Mouse (Mus musculus) heart, adult 2 months (tissue): ENCODE data around the gene Nhsl1. TPM values are rescaled to one million over a fixed set of nuclear protein-coding genes. Genes with fewer than 3 reads are reported as not detected.
"Not testable (repeated sequence)": the region's sequence is repeated elsewhere in the genome, so short reads cannot be mapped to it uniquely, and the experiment has no call there.

Experiments used
- DNase-seq, 2 experiments: peaks; one replicate each; pipeline ENCODE4 v3.0.0; 2021
- H3K27ac ChIP-seq: fragments of 200-600 bp; 2 replicates; pipeline ENCODE4 v1.8.1; 2022
- H3K27me3 ChIP-seq: fragments of 200-500 bp; 2 replicates; pipeline ENCODE4 v1.6.1; 2012; ENCODE audit warnings: mild to moderate bottlenecking, low read length, inconsistent platforms, mixed read lengths; ENCODE audit not compliant: control insufficient read depth, insufficient read depth
- H3K36me3 ChIP-seq: fragments of 200-500 bp; 2 replicates; pipeline ENCODE4 v1.6.1; 2012; ENCODE audit warnings: low read length, inconsistent platforms; ENCODE audit not compliant: control insufficient read depth, insufficient read depth
- H3K4me1 ChIP-seq: fragments of 200-500 bp; 2 replicates; pipeline ENCODE4 v1.6.1; 2011; ENCODE audit warnings: low read length; ENCODE audit not compliant: control insufficient read depth, insufficient read depth
- H3K4me3 ChIP-seq: fragments of 200-600 bp; 2 replicates; pipeline ENCODE4 v1.8.1; 2022
- H3K79me2 ChIP-seq: fragments of 200-500 bp; replicated peaks from 2 replicates; pipeline ENCODE4 v1.6.1; 2012; ENCODE audit warnings: mild to moderate bottlenecking, inconsistent platforms, low read length, moderate library complexity, mixed read lengths; ENCODE audit not compliant: control insufficient read depth, insufficient read depth
- H3K9ac ChIP-seq: fragments of 200-500 bp; 2 replicates; pipeline ENCODE4 v1.6.1; 2012; ENCODE audit warnings: low read depth, mild to moderate bottlenecking, control low read depth, inconsistent platforms, low read length, mixed read lengths
- CTCF ChIP-seq: fragments of 200-600 bp; IDR thresholded peaks from 2 replicates; pipeline ENCODE4 v1.8.1; 2022; ENCODE audit warnings: antibody characterized with exemption, mild to moderate bottlenecking, moderate library complexity
- EP300 ChIP-seq: fragments of 200-500 bp; IDR thresholded peaks from 2 replicates; pipeline ENCODE4 v1.6.1; 2011; ENCODE audit warnings: low read depth, low read length, control low read depth; ENCODE audit not compliant: insufficient read depth
- POLR2A ChIP-seq: fragments of 200-500 bp; IDR thresholded peaks from 2 replicates; pipeline ENCODE4 v1.6.1; 2011; ENCODE audit warnings: mild to moderate bottlenecking, low read depth, low read length, control low read depth; ENCODE audit not compliant: insufficient read depth
- WGBS: fragments of 180-500 bp; shearing (Covaris S2); methylation state at CpG from one replicate; pipeline ENCODE4 v1.1.7; 2018; 5-methylcytosine and 5-hydroxymethylcytosine counted together
- intact Hi-C: fragments of 180-260 bp; cut with DNase I; formaldehyde crosslinking; loops from one replicate; pipeline ENCODE4 v1.15.1; 2025
- polyA plus RNA-seq: library from polyadenylated mRNA; depleted of rRNA; stranded (reverse); fragments of >200 nt; gene quantifications from 2 replicates; pipeline ENCODE4 v1.2.3, GENCODE M21; 2012
- total RNA-seq, 2 experiments: library from RNA; stranded (reverse); gene quantifications; 2 replicates each; pipeline ENCODE4 v1.2.3; 2021

Gene Nhsl1
- total and polyA plus RNA-seq, 3 experiments = 6.8 to 17.4 (median 15.8) TPM

- no peaks in the 10 kb centered on the region for H3K27me3 ChIP-seq
- peak overlapping the region; percentile 93 for H3K27ac ChIP-seq
- peak overlapping the region; percentile 60 for H3K9ac ChIP-seq
- peaks cover 2% of the 10 kb centered on the region; the same call in 1 of the 2 replicates for H3K79me2 ChIP-seq
- no peak for DNase-seq
- TF ChIP-seq POLR2A (no peak), EP300 (no peak), CTCF (no peak)
- H3K4me1 ChIP-seq = peaks cover 5% of the 10 kb centered on the region
- intact Hi-C loops = no loop called here
- H3K4me3 ChIP-seq = no peak overlapping the region
- 40% methylated on average over 6 of the region's 6 CpGs for WGBS
- H3K36me3 ChIP-seq = peaks cover 7% of the 10 kb centered on the region
Measured at GRCm38 (mm10) chr10:18445603-18446358, 127.0 kb downstream of the Nhsl1 start.

- WGBS = 20% methylated on average over 4 of the region's 7 CpGs
- Histone ChIP-seq H3K27me3 (no peaks in the 10 kb centered on the region), H3K4me3 (no peak overlapping the region), H3K36me3 (peaks cover 7% of the 10 kb centered on the region), H3K79me2 (peaks cover 2% of the 10 kb centered on the region; the same call in 1 of the 2 replicates), H3K27ac (peak overlapping the region; percentile 93), H3K9ac (peak overlapping the region; percentile 60; the same call in 1 of the 2 replicates), H3K4me1 (peaks cover 5% of the 10 kb centered on the region)
- intact Hi-C loops = no loop called here
- no peak for TF ChIP-seq CTCF
- DNase-seq = no peak
Measured at GRCm38 (mm10) chr10:18446359-18446820, 127.6 kb downstream of the Nhsl1 start.

GRCm38 (mm10) chr10:18447299-18447698, 128.5 kb downstream of the Nhsl1 start:
- peak; percentile 30; the same call in 1 of the 2 replicates for TF ChIP-seq POLR2A
- no peak for TF ChIP-seq CTCF
- no peak for DNase-seq
- no peak overlapping the region for H3K4me3 ChIP-seq
- peaks cover 5% of the 10 kb centered on the region for H3K4me1 ChIP-seq
- H3K27me3 ChIP-seq = no peaks in the 10 kb centered on the region
- peaks cover 7% of the 10 kb centered on the region for H3K36me3 ChIP-seq
- H3K27ac ChIP-seq = peak overlapping the region; percentile 93
- 29% methylated on average over 4 of the region's 4 CpGs for WGBS
- intact Hi-C loops = no loop called here
- H3K79me2 ChIP-seq = peaks cover 2% of the 10 kb centered on the region; the same call in 1 of the 2 replicates
- no peak overlapping the region; the same call in 1 of the 2 replicates for H3K9ac ChIP-seq

- H3K4me1 ChIP-seq, H3K9ac ChIP-seq, H3K4me3 ChIP-seq, H3K27me3 ChIP-seq, intact Hi-C loops, H3K79me2 ChIP-seq, H3K36me3 ChIP-seq, DNase-seq: not testable (repeated sequence)
- peak overlapping the region; percentile 93 for H3K27ac ChIP-seq
- 89% methylated on average over 7 of the region's 7 CpGs for WGBS
Measured at GRCm38 (mm10) chr10:18448896-18449295, 130.1 kb downstream of the Nhsl1 start.

- 9% methylated on average over 4 of the region's 4 CpGs for WGBS
- no peak overlapping the region for H3K4me3 ChIP-seq
- H3K27me3 ChIP-seq = no peaks in the 10 kb centered on the region
- peak; percentile 83 to 85 for DNase-seq
- H3K9ac ChIP-seq = no peak overlapping the region
- H3K79me2 ChIP-seq = peaks cover 3% of the 10 kb centered on the region
- no peak overlapping the region for H3K27ac ChIP-seq
- peaks cover 9% of the 10 kb centered on the region for H3K4me1 ChIP-seq
- intact Hi-C loops = loop anchor here (1.0 to 5.0 kb wide), 4 partner anchors 23 to 149 kb away; no protein-coding TSS in a partner anchor
- H3K36me3 ChIP-seq = no peaks in the 10 kb centered on the region; the same call in 1 of the 2 replicates
- TF ChIP-seq CTCF (no peak), EP300 (peak; percentile 93)
Measured at GRCm38 (mm10) chr10:18453380-18453779, 134.6 kb downstream of the Nhsl1 start.

- Histone ChIP-seq H3K27ac (no peak overlapping the region), H3K4me3 (no peak overlapping the region), H3K36me3 (no peaks in the 10 kb centered on the region; the same call in 1 of the 2 replicates), H3K4me1 (peaks cover 9% of the 10 kb centered on the region), H3K27me3 (no peaks in the 10 kb centered on the region), H3K79me2 (peaks cover 5% of the 10 kb centered on the region), H3K9ac (no peak overlapping the region)
- intact Hi-C loops = loop anchor here (5.0 kb wide), 1 partner anchor 62 kb away; no protein-coding TSS in a partner anchor
- no peak for DNase-seq
- TF ChIP-seq POLR2A = no peak
- TF ChIP-seq EP300 = no peak
- 56% methylated on average over 3 of the region's 3 CpGs for WGBS
Measured at GRCm38 (mm10) chr10:18454161-18454560, 135.4 kb downstream of the Nhsl1 start.
